Mouse (Mus musculus): ENCODE measurements around the gene Ten1. TPM values are rescaled to one million over a fixed set of nuclear protein-coding genes. Genes with fewer than 3 reads are reported as not detected.

Ten1 gene
- polyA plus RNA-seq, 1 experiment from 2014 or later = 53.6 TPM

DNA sequence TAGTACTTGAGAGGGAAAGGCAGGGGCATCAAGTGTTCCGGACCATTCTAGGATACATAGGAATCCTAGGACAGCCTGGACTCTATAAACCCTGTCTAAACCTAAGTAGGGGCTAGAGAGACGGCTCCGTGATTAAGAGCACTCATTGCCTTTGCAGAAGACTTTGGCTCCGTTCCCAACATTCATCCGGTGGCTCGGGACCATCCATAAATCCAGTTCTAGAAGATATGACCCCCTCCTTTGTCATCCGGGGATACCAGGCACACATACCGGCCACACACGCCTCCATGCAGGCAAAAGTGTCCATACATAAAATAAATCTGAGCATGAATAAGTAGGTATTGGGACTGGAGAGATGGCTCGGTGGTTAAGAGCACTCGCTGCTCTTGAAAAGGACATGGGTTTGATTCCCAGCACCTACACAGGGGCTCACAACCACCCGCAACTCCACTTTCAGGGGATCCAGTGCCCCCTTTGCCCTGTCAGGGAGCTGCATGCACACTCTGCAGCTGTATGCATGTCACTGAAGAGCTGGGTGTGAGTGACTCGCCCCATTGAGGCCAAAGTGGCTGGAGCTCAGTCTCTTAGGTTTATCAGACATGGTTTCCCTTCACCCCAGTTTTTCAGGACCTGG, 15.3 kb downstream of the Ten1 start:
- ChIA-PET POLR2A (no interaction called here), CTCF (no interaction called here)
- no peak for TF ChIP-seq CTCF (IDR thresholded peaks at IDR 0.05)
- H3K27me3 ChIP-seq = no peaks in the 10 kb centered on the region
- DNase-seq (ENCODE audit: low read depth, low spot score) (no peak), ATAC-seq (no peak)
- in situ Hi-C loops (cut with MboI; ENCODE audit: low pct_unique_long_range_greater_than_20kb) = no loop called here

GRCm38 (mm10) chr11:116215181-116215580, 16.5 kb downstream of the Ten1 start:
- in situ Hi-C loops (cut with MboI; ENCODE audit: low pct_unique_long_range_greater_than_20kb) = loop anchor here (5.0 kb wide), 1 partner anchor 68 kb away; no protein-coding TSS in a partner anchor
- H3K27me3 ChIP-seq = no peaks in the 10 kb centered on the region
- DNase-seq (ENCODE audit: low read depth, low spot score) (no peak), ATAC-seq (no peak)
- ChIA-PET CTCF (interaction anchor here (1.2 kb wide), 1 partner anchor 72 kb away, joined by 3 read pairs; no protein-coding TSS in a partner anchor), POLR2A (interaction anchor here (0.7 kb wide), 1 partner anchor 46 kb away, joined by 3 read pairs; no protein-coding TSS in a partner anchor)
- no peak for TF ChIP-seq CTCF (IDR thresholded peaks at IDR 0.05)

- CTCF ChIA-PET = interaction anchor here (1.2 kb wide), 2 partner anchors 14 to 73 kb away, joined by 3 to 4 read pairs; no protein-coding TSS in a partner anchor
- ATAC-seq (no peak), DNase-seq (ENCODE audit: low read depth, low spot score) (no peak)
- TF ChIP-seq CTCF (IDR thresholded peaks at IDR 0.05) = no peak
- in situ Hi-C loops (cut with MboI; ENCODE audit: low pct_unique_long_range_greater_than_20kb) = loop anchor here (5.0 kb wide), 1 partner anchor 69 kb away; no protein-coding TSS in a partner anchor
- no peaks in the 10 kb centered on the region for H3K27me3 ChIP-seq
- POLR2A ChIA-PET = no interaction called here
Measured at GRCm38 (mm10) chr11:116215991-116216390, 17.3 kb downstream of the Ten1 start.

DNA sequence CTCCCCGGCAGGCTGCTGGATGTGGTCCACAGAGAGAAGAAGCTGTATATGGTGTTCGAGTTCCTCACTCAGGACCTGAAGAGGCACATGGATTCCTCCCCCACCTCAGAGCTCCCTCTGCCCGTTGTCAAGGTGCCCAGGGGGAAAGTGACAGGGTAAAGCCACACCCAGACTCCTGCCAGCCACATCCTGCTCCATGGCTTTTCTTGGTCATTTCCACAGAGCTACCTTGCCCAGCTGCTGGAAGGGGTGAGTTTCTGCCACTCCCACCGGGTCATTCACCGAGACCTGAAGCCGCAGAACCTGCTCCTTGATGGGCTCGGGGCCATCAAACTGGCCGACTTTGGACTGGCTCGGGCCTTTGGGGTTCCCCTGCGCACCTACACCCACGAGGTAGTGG, 17.9 kb downstream of the Ten1 start:
- no peak for TF ChIP-seq CTCF (IDR thresholded peaks at IDR 0.05)

DNA sequence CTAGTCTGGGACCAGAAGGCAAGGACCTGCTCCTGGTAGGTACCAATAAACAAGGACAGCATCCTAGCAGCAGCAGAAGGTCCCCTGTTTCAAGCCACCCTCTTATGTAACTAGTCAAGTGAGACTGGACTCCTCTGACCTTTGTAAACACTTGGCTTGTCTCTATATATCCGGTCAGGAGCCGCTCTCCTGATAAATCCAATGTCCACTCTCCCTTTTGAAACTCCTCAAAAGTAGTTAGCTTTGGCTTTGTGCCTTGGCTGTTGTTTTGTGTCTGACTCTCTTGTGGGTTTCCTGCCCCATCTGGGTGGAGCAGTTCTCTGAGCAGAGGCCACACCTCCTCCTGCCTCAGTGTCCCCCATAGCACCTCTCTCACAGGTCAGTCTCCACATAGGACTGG, 19.6 kb downstream of the Ten1 start:
- in situ Hi-C loops (cut with MboI; ENCODE audit: low pct_unique_long_range_greater_than_20kb) = loop anchor here (5.0 kb wide), 1 partner anchor 71 kb away; no protein-coding TSS in a partner anchor
- H3K27me3 ChIP-seq = no peaks in the 10 kb centered on the region
- no peak for TF ChIP-seq CTCF (IDR thresholded peaks at IDR 0.05)
- DNase-seq (ENCODE audit: low read depth, low spot score) = no peak
- ChIA-PET CTCF (interaction anchor here (1.2 kb wide), 1 partner anchor 79 kb away, joined by 4 read pairs; the partner anchor contains the start of gene Mrpl38), POLR2A (interaction anchor here (1.5 kb wide), 1 partner anchor 72 kb away, joined by 3 read pairs; no protein-coding TSS in a partner anchor)
- ATAC-seq = no peak

More for the DNA sequence above, 17.9 kb downstream of the Ten1 start:
- ChIA-PET POLR2A (no interaction called here), CTCF (interaction anchor here (1.2 kb wide), 2 partner anchors 14 to 74 kb away, joined by 3 to 4 read pairs; no protein-coding TSS in a partner anchor)
- DNase-seq (ENCODE audit: low read depth, low spot score) = no peak
- ATAC-seq = no peak
- no peaks in the 10 kb centered on the region for H3K27me3 ChIP-seq
- in situ Hi-C loops (cut with MboI; ENCODE audit: low pct_unique_long_range_greater_than_20kb) = loop anchor here (5.0 kb wide), 1 partner anchor 69 kb away; no protein-coding TSS in a partner anchor

GRCm38 (mm10) chr11:116218737-116219400, 20.2 kb downstream of the Ten1 start:
- CTCF ChIA-PET = interaction anchor here (1.2 kb wide), 1 partner anchor 80 kb away, joined by 4 read pairs; the partner anchor contains the start of gene Mrpl38
- DNase-seq (ENCODE audit: low read depth, low spot score) = peak; percentile 80
- POLR2A ChIA-PET = interaction anchor here (1.2 to 1.5 kb wide), 2 partner anchors 23 to 73 kb away, joined by 3 read pairs; no protein-coding TSS in a partner anchor
- ATAC-seq = peak; percentile 45
- no peak for TF ChIP-seq CTCF (IDR thresholded peaks at IDR 0.05)
- in situ Hi-C loops (cut with MboI; ENCODE audit: low pct_unique_long_range_greater_than_20kb) = loop anchor here (5.0 kb wide), 1 partner anchor 72 kb away; no protein-coding TSS in a partner anchor
- H3K27me3 ChIP-seq = no peaks in the 10 kb centered on the region

DNA sequence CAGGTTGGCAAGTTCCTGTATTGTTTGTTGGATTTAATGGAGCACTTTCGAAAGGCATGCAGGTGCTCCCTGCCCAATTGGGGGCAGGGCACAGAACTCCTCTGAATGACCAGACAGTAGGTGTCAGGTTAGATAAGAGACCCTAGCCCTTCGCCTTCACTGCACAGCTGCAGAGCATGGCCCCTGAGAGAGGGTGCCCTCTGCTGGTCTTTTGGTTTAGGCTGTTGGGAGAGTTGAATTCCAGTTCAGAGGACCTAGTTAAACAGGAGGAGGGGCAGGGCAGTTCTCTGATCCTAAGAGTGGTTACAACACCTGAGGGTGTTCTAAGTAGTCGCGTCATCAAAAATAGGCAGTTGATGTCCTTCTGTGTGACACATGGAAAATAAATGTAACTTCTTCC, 21.2 kb downstream of the Ten1 start:
- ChIA-PET CTCF (interaction anchor here (0.9 to 1.5 kb wide), 3 partner anchors 30 to 78 kb away, joined by 3 to 5 read pairs (median 4); no protein-coding TSS in a partner anchor), POLR2A (interaction anchor here (1.2 to 1.3 kb wide), 2 partner anchors 24 to 35 kb away, joined by 3 read pairs; no protein-coding TSS in a partner anchor)
- in situ Hi-C loops (cut with MboI; ENCODE audit: low pct_unique_long_range_greater_than_20kb) = loop anchor here (5.0 kb wide), 3 partner anchors 62 to 237 kb away; partner anchors contain the start of gene Galr2
- no peak for TF ChIP-seq CTCF (IDR thresholded peaks at IDR 0.05)
- ATAC-seq = no peak
- DNase-seq (ENCODE audit: low read depth, low spot score) = no peak
- no peaks in the 10 kb centered on the region for H3K27me3 ChIP-seq

- ChIA-PET CTCF (interaction anchor here (0.9 to 4.9 kb wide), 3 partner anchors 45 to 84 kb away, joined by 3 to 12 read pairs (median 3); partner anchors contain the start of gene Mrpl38), POLR2A (interaction anchor here (1.1 kb wide), 1 partner anchor 85 kb away, joined by 3 read pairs; the partner anchor contains the start of gene Exoc7)
- no peak for TF ChIP-seq CTCF (IDR thresholded peaks at IDR 0.05)
- in situ Hi-C loops (cut with MboI; ENCODE audit: low pct_unique_long_range_greater_than_20kb) = loop anchor here (5.0 kb wide), 2 partner anchors 60 to 235 kb away; partner anchors contain the start of gene Galr2
- H3K27me3 ChIP-seq = no peaks in the 10 kb centered on the region
- DNase-seq (ENCODE audit: low read depth, low spot score) = no peak
- ATAC-seq = no peak
Measured at GRCm38 (mm10) chr11:116221931-116222739, 23.5 kb downstream of the Ten1 start.

DNA sequence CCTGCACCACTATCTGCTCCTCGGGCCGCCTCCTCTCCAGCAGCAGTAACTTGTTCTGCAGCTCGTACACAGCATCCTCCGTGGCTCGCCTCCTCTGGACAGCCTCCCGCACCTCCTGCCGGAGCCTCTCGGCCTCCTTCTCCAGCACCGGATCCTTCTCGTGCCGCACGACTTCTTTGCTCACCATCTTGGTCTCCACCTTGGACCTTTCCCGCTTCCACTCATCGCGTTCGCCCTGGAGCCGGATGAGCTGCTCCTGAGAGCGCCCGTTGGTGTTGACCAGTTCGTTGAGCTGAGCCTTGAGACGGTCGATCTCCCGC, 24.0 kb downstream of the Ten1 start:
- ChIA-PET CTCF (interaction anchor here (0.9 to 4.9 kb wide), 3 partner anchors 45 to 84 kb away, joined by 3 to 12 read pairs (median 4); partner anchors contain the start of gene Mrpl38), POLR2A (no interaction called here)
- no peak for DNase-seq (ENCODE audit: low read depth, low spot score)
- no peaks in the 10 kb centered on the region for H3K27me3 ChIP-seq
- TF ChIP-seq CTCF (IDR thresholded peaks at IDR 0.05) = no peak
- in situ Hi-C loops (cut with MboI; ENCODE audit: low pct_unique_long_range_greater_than_20kb) = loop anchor here (5.0 kb wide), 2 partner anchors 60 to 235 kb away; partner anchors contain the start of gene Galr2
- ATAC-seq = no peak

All from Patski (cell line).